Mouse (Mus musculus): ENCODE results near the gene Golga4. TPM values are rescaled to one million over a fixed set of nuclear protein-coding genes. Genes with fewer than 3 reads are reported as not detected.

Golga4 gene
- total and polyA plus RNA-seq, 2 experiments from 2014 or later: 27.2 to 36.8 TPM

- no peaks in the 10 kb centered on the region for H3K4me1 ChIP-seq (ENCODE audit: insufficient read depth, low read length)
- no peak overlapping the region for H3K27ac ChIP-seq
- H3K9ac ChIP-seq (replicated peaks; ENCODE audit: low read length): no peak overlapping the region
- H3K4me2 ChIP-seq (ENCODE audit: low read depth, low read length): no peak overlapping the region
- H3K4me3 ChIP-seq (ENCODE audit: low read length): no peak overlapping the region
- H3K36me3 ChIP-seq (ENCODE audit: insufficient read depth, low read length): peaks cover 49% of the 10 kb centered on the region
- no peak for DNase-seq (ENCODE audit: low spot score)
- no peak for ATAC-seq
- H3K27me3 ChIP-seq (ENCODE audit: insufficient read depth, low read length): no peaks in the 10 kb centered on the region
- H3K9me3 ChIP-seq (ENCODE audit: low read length): no peaks in the 10 kb centered on the region
- 90% methylated on average over 5 of the region's 5 CpGs for WGBS
- no peak for TF ChIP-seq CTCF (IDR thresholded peaks at IDR 0.05; ENCODE audit: low read depth)
Observed at GRCm38 (mm10) chr9:118574911-118575310, 68.8 kb downstream of the Golga4 start.

DNA sequence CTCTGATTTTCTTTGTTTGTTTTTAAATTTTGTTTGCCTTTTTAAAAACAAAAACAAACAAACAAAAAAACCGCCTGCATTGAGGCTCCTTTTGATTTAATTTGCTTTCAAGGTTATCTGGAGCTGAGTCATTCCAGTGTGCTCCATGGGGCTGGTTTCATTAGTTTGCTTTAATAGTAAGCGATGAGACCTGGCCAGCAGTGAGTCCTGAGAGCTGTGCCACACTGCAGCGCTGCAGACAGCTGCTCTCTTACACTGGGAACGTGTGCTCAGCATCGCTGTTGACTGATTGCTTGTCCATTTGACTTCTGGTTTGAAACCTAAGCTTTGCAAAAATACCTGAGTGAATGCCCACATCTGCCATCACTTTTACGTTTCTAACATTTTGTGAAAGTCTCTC is 74.3 kb downstream of the Golga4 start:
- no peak for DNase-seq (ENCODE audit: low spot score)
- Histone ChIP-seq H3K27ac (no peak overlapping the region), H3K4me1 (ENCODE audit: insufficient read depth, low read length) (no peaks in the 10 kb centered on the region), H3K9me3 (ENCODE audit: low read length) (no peaks in the 10 kb centered on the region), H3K36me3 (ENCODE audit: insufficient read depth, low read length) (peaks cover 27% of the 10 kb centered on the region), H3K4me3 (ENCODE audit: low read length) (no peak overlapping the region), H3K9ac (replicated peaks; ENCODE audit: low read length) (no peak overlapping the region), H3K27me3 (ENCODE audit: insufficient read depth, low read length) (no peaks in the 10 kb centered on the region), H3K4me2 (ENCODE audit: low read depth, low read length) (no peak overlapping the region)
- no peak for ATAC-seq
- no peak for TF ChIP-seq CTCF (IDR thresholded peaks at IDR 0.05; ENCODE audit: low read depth)
- 76% methylated on average over 6 of the region's 6 CpGs for WGBS

DNA sequence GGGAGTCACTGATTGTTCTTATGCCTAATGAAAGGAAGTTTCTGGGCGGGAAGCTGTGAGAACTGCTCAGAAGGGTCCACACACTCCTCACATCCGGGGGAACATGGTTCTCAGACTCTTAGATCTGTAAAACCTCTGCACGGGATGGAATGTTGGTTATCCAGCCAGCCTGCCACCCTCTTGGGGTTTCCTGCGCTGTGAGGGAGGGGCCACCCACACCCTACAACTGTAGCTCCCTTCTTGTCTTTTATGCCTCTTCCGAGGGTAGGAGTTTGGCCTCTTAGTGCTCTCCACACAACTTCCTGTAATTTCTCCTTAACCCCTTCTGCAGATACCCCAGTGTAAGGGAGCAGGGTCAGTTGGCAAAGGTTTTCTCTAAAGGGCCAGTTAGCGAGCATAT is 76.7 kb downstream of the Golga4 start:
- Histone ChIP-seq H3K4me2 (ENCODE audit: low read depth, low read length) (no peak overlapping the region), H3K4me3 (ENCODE audit: low read length) (no peak overlapping the region), H3K9ac (replicated peaks; ENCODE audit: low read length) (no peak overlapping the region), H3K4me1 (ENCODE audit: insufficient read depth, low read length) (no peaks in the 10 kb centered on the region), H3K36me3 (ENCODE audit: insufficient read depth, low read length) (peaks cover 16% of the 10 kb centered on the region), H3K27me3 (ENCODE audit: insufficient read depth, low read length) (no peaks in the 10 kb centered on the region), H3K27ac (no peak overlapping the region), H3K9me3 (ENCODE audit: low read length) (no peaks in the 10 kb centered on the region)
- no peak for DNase-seq (ENCODE audit: low spot score)
- WGBS: 86% methylated on average over 6 of the region's 6 CpGs
- no peak for ATAC-seq
- no peak for TF ChIP-seq CTCF (IDR thresholded peaks at IDR 0.05; ENCODE audit: low read depth)

DNA sequence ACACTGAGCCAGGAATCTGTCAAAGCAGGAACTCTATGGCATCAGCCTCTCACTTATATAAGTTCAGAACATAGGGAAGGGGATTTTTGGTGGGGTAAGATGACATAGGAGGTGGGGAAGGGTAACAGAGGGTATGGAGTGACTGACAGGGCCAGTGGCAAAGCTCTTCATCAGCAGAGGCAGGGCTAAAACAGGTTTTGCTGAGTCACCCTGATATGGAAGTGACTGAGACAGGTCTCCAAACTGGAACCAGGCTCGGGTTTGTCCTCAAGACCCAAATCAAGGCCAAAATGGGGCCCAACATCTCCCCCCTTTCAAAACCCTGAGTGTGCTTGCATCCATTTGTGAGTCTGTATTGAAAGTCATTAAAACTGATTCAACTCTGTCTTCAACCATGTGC is 78.8 kb downstream of the Golga4 start:
- ATAC-seq: no peak

GRCm38 (mm10) chr9:118585998-118586397 is 79.9 kb downstream of the Golga4 start:
- peaks cover 7% of the 10 kb centered on the region for H3K36me3 ChIP-seq (ENCODE audit: insufficient read depth, low read length)
- H3K27me3 ChIP-seq (ENCODE audit: insufficient read depth, low read length): no peaks in the 10 kb centered on the region
- WGBS: 86% methylated on average over 6 of the region's 6 CpGs
- no peaks in the 10 kb centered on the region for H3K9me3 ChIP-seq (ENCODE audit: low read length)
- H3K4me3 ChIP-seq (ENCODE audit: low read length): no peak overlapping the region
- no peak overlapping the region for H3K9ac ChIP-seq (replicated peaks; ENCODE audit: low read length)
- H3K27ac ChIP-seq: no peak overlapping the region
- ATAC-seq: no peak
- DNase-seq (ENCODE audit: low spot score): no peak
- no peak overlapping the region for H3K4me2 ChIP-seq (ENCODE audit: low read depth, low read length)
- no peak for TF ChIP-seq CTCF (IDR thresholded peaks at IDR 0.05; ENCODE audit: low read depth)
- peaks cover 5% of the 10 kb centered on the region; the same call in 1 of the 2 replicates for H3K4me1 ChIP-seq (ENCODE audit: insufficient read depth, low read length)

More for the DNA sequence above, 78.8 kb downstream of the Golga4 start:
- H3K27ac ChIP-seq: no peak overlapping the region
- no peak overlapping the region for H3K4me3 ChIP-seq (ENCODE audit: low read length)
- no peak for TF ChIP-seq CTCF (IDR thresholded peaks at IDR 0.05; ENCODE audit: low read depth)
- H3K4me1 ChIP-seq (ENCODE audit: insufficient read depth, low read length): no peaks in the 10 kb centered on the region
- 83% methylated on average over 1 of the region's 1 CpGs for WGBS
- no peak overlapping the region for H3K4me2 ChIP-seq (ENCODE audit: low read depth, low read length)
- H3K9me3 ChIP-seq (ENCODE audit: low read length): no peaks in the 10 kb centered on the region
- no peaks in the 10 kb centered on the region for H3K27me3 ChIP-seq (ENCODE audit: insufficient read depth, low read length)
- H3K36me3 ChIP-seq (ENCODE audit: insufficient read depth, low read length): peaks cover 7% of the 10 kb centered on the region
- DNase-seq (ENCODE audit: low spot score): no peak
- no peak overlapping the region for H3K9ac ChIP-seq (replicated peaks; ENCODE audit: low read length)

DNA sequence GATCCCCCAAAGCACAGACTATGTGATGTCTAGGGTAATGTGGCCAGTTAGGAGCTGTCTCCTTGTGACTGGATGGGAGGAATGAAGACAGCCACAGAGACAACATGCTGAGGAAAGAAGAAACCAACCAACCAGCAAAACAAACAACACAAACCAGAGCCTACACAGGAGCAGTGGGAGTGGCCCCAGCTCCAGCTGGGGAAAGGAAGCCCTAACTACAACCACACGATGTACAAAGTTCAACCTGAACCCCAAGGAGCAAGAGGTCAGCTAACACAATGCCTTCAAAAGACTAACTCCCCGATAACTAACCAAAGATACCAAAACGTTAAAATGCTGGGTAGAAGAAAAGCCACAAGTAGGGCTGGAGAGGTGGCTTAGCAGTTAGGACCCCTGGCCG is 81.0 kb downstream of the Golga4 start:
- Histone ChIP-seq H3K4me1 (ENCODE audit: insufficient read depth, low read length) (peaks cover 5% of the 10 kb centered on the region; the same call in 1 of the 2 replicates), H3K27me3 (ENCODE audit: insufficient read depth, low read length) (no peaks in the 10 kb centered on the region), H3K36me3 (ENCODE audit: insufficient read depth, low read length) (peaks cover 7% of the 10 kb centered on the region), H3K9ac (replicated peaks; ENCODE audit: low read length) (no peak overlapping the region), H3K9me3 (ENCODE audit: low read length) (no peaks in the 10 kb centered on the region), H3K27ac (no peak overlapping the region), H3K4me2 (ENCODE audit: low read depth, low read length) (no peak overlapping the region), H3K4me3 (ENCODE audit: low read length) (no peak overlapping the region)
- DNase-seq (ENCODE audit: low spot score): no peak
- 77% methylated on average over 4 of the region's 4 CpGs for whole genome bisulfite sequencing
- ATAC-seq: no peak
- no peak for TF ChIP-seq CTCF (IDR thresholded peaks at IDR 0.05; ENCODE audit: low read depth)

- 46% methylated on average over 3 of the region's 3 CpGs for WGBS
Observed at GRCm38 (mm10) chr9:118589249-118589648, 83.2 kb downstream of the Golga4 start.

More at GRCm38 (mm10) chr9:118589249-118589648, 83.2 kb downstream of the Golga4 start:
- Histone ChIP-seq H3K4me3 (ENCODE audit: low read length) (no peak overlapping the region), H3K27me3 (ENCODE audit: insufficient read depth, low read length) (no peaks in the 10 kb centered on the region), H3K4me1 (ENCODE audit: insufficient read depth, low read length) (peaks cover 5% of the 10 kb centered on the region; the same call in 1 of the 2 replicates), H3K36me3 (ENCODE audit: insufficient read depth, low read length) (no peaks in the 10 kb centered on the region), H3K9me3 (ENCODE audit: low read length) (no peaks in the 10 kb centered on the region), H3K9ac (replicated peaks; ENCODE audit: low read length) (no peak overlapping the region), H3K27ac (no peak overlapping the region), H3K4me2 (ENCODE audit: low read depth, low read length) (no peak overlapping the region)
- TF ChIP-seq CTCF (IDR thresholded peaks at IDR 0.05; ENCODE audit: low read depth): peak; percentile 85
- ATAC-seq (0 out of 2 replicates have a peak, but pooled peaks have one; percentile 13), DNase-seq (ENCODE audit: low spot score) (peak; percentile 75)
